8 mouse cellular contexts compared by ENCODE assay signal in the genomic region with DNA sequence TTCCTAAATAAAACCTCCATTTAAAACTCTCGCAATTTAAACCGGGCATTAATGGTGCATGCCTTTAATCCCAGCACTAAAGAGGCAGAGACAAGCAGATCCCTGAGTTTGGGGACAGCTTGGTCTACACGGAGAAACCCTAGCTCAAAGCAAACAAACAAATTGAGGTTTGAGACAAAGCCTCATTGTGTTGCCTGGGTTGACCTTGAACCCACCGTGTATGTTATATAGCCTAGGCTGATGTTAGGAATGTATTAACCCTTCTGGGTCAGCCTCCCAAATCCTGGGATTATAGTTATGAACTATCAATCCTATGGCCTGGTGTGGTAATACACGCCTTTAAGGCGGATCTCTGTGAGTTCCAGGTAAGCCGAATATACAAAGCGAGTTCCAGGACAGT. TPM values are rescaled to one million over a fixed set of nuclear protein-coding genes. Genes with fewer than 3 reads are reported as not detected.
DNase-seq lines count a peak whose midpoint lies in the region; ATAC-seq and TF ChIP-seq lines count a peak whose summit lies in the region.

No protein-coding gene starts in this region.

- intact Hi-C loops in left cerebral cortex, postnatal 36 days (cut with DNase I), result no loop called here

- no peaks in the 10 kb centered on the region for H3K9me3 ChIP-seq in kidney, embryonic 16.5 days (ENCODE audit: low read length)
- no peaks in the 10 kb centered on the region for H3K9me3 ChIP-seq in hindbrain, postnatal 0 days (ENCODE audit: low read length)

- TF ChIP-seq CTCF in hindbrain, postnatal 0 days (IDR thresholded peaks at IDR 0.05; ENCODE audit: low read depth), result no peak

- no peaks in the 10 kb centered on the region for H3K36me3 ChIP-seq in kidney, embryonic 16.5 days (ENCODE audit: insufficient read depth, low read length)
- H3K36me3 ChIP-seq in hindbrain, postnatal 0 days (ENCODE audit: insufficient read depth, low read length), result no peaks in the 10 kb centered on the region

- WGBS in kidney, embryonic 16.5 days, result 35% methylated on average over 8 of the region's 8 CpGs
- WGBS in hindbrain, postnatal 0 days, result 46% methylated on average over 8 of the region's 8 CpGs

- ATAC-seq in kidney, embryonic 16.5 days (ENCODE audit: low FRiP score, low TSS enrichment), result 0 out of 2 replicates have a peak, but pooled peaks have one; percentile 13
- no peak for ATAC-seq in hindbrain, postnatal 0 days

- H3K4me2 ChIP-seq in kidney, embryonic 16.5 days (replicated peaks; ENCODE audit: low read depth, low read length), result peak overlapping the region; percentile 63
- H3K4me2 ChIP-seq in hindbrain, postnatal 0 days (ENCODE audit: low read depth, low read length), result peak overlapping the region; percentile 56

- no peak for DNase-seq in kidney, adult 18-20 months
- DNase-seq in embryo, embryonic 10.5 days (ENCODE audit: low spot score), result peak; percentile 59
- peak; percentile 15 for DNase-seq in hindbrain, postnatal 0 days (ENCODE audit: low spot score)
- DNase-seq in neural tube, embryonic 10.5 days (ENCODE audit: extremely low spot score, low spot score), result peak; percentile 29
- DNase-seq in natural killer cell, adult 2 months (ENCODE audit: low spot score in 2 of 2), result no peak
- DNase-seq in left cerebral cortex, postnatal 36 days (ENCODE audit: low spot score in 2 of 2), result no peak
- DNase-seq in layer of hippocampus, postnatal 36 days, result no peak

- peak overlapping the region; percentile 100 for H3K4me3 ChIP-seq in kidney, embryonic 16.5 days (ENCODE audit: low read length)
- H3K4me3 ChIP-seq in hindbrain, postnatal 0 days (ENCODE audit: low read length), result peak overlapping the region; percentile 91

- H3K4me1 ChIP-seq in kidney, embryonic 16.5 days (ENCODE audit: insufficient read depth, low read length), result peaks cover 19% of the 10 kb centered on the region
- peaks cover 17% of the 10 kb centered on the region for H3K4me1 ChIP-seq in hindbrain, postnatal 0 days (ENCODE audit: insufficient read depth, low read length)

- peak overlapping the region; percentile 99 for H3K9ac ChIP-seq in kidney, embryonic 16.5 days (replicated peaks; ENCODE audit: low read length)
- peak overlapping the region; percentile 92 for H3K9ac ChIP-seq in hindbrain, postnatal 0 days (replicated peaks; ENCODE audit: low read length)

- H3K27me3 ChIP-seq in kidney, embryonic 16.5 days (ENCODE audit: insufficient read depth, low read length), result no peaks in the 10 kb centered on the region
- no peaks in the 10 kb centered on the region for H3K27me3 ChIP-seq in hindbrain, postnatal 0 days (ENCODE audit: insufficient read depth, low read length)

- H3K27ac ChIP-seq in kidney, embryonic 16.5 days (ENCODE audit: low read length), result peak overlapping the region; percentile 67
- H3K27ac ChIP-seq in hindbrain, postnatal 0 days, result peak overlapping the region; percentile 97

RNA-seq across cellular contexts. Expression of a gene that starts 0.6 kb away (rescaled TPM):
- 392 and 404 TPM in 2 replicates for polyA plus RNA-seq in kidney, embryonic 16.5 days (2015; fragmentation: Nextera tagmentation; extraction: Ambion mirVana)
- total RNA-seq in hindbrain, postnatal 0 days (2014; rRNA removed), result 111 and 117 TPM in 2 replicates
- 202 and 205 TPM in 2 replicates for polyA plus RNA-seq in hindbrain, postnatal 0 days (2015; fragmentation: Nextera tagmentation; extraction: Ambion mirVana)
- 10 to 100 TPM; 64.1 to 71.4 TPM for total RNA-seq in left cerebral cortex, postnatal 36 days (2021)
- 10 to 100 TPM; 80.7 to 91.2 TPM for total RNA-seq in layer of hippocampus, postnatal 36 days (2021)

Comparison
In these comparisons a context has a peak if more than half of its experiments do, and no peak if none do; other contexts are left out.
1. DNase-seq: peak in embryo, embryonic 10.5 days (single experiment), hindbrain, postnatal 0 days (single experiment) and neural tube, embryonic 10.5 days (single experiment); none in kidney, adult 18-20 months (single experiment), natural killer cell, adult 2 months (0 of 2), left cerebral cortex, postnatal 36 days (0 of 2) and layer of hippocampus, postnatal 36 days (0 of 2).